ENCODE assay signal across 9 mouse cellular contexts in the genomic region with DNA sequence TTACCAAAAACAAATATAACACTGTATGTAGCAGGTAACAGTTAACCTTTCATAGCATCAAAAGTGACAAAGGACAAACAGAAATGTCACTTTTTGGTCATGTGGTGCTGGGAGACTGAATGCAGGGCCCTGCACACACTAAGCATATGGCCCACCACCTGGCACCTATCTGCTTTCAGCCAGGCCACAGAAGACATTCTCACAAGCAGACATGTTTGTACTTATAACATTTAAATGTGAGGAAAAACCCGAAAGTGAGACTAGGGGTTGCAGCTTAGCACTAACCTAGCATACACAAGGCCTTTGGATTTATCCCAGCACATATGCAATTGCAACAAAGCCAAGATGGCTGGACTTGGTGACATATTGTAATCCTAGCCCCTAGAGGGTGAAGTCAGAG. TPM values are rescaled to one million over a fixed set of nuclear protein-coding genes. Genes with fewer than 3 reads are reported as not detected.
DNase-seq lines count a peak whose midpoint lies in the region; ATAC-seq and TF ChIP-seq lines count a peak whose summit lies in the region.
"Had no signal": no experiment of that assay in that cellular context is flagged by ENCODE, and none has a peak within 500 bp of the region (broad histone marks: within the 10 kb centered on the region; RNA-seq: fewer than 3 reads in every experiment).

No protein-coding gene starts in this region.

- H3K9me3 ChIP-seq in kidney, embryonic 16.5 days (ENCODE audit: low read length), result no peaks in the 10 kb centered on the region
- no peaks in the 10 kb centered on the region for H3K9me3 ChIP-seq in liver, embryonic 12.5 days (replicated peaks)

- no peak for TF ChIP-seq POLR2A in brain, embryonic 14.5 days (IDR thresholded peaks at IDR 0.05; ENCODE audit: borderline replicate concordance, extremely low read depth, insufficient read depth, insufficient read length, poor library complexity, severe bottlenecking)

- H3K9ac ChIP-seq in kidney, embryonic 16.5 days (replicated peaks; ENCODE audit: low read length), result no peak overlapping the region
- peak overlapping the region; percentile 97 for H3K9ac ChIP-seq in liver, embryonic 12.5 days

- DNase-seq in kidney, adult 11 months, result no peak
- DNase-seq in brain, embryonic 14.5 days (ENCODE audit: low read depth), result peak; percentile 71
- DNase-seq in cerebellum, postnatal 36 days, result peak; percentile 19 to 21
- DNase-seq in frontal cortex, adult 2 months (ENCODE audit: extremely low spot score in 1 of 2, low spot score in 1 of 2), result no peak
- no peak for DNase-seq in adipocyte (ENCODE audit: low spot score)
- DNase-seq: embryo, embryonic 11 days had no signal

- H3K36me3 ChIP-seq in kidney, embryonic 16.5 days (ENCODE audit: insufficient read depth, low read length), result peaks cover 33% of the 10 kb centered on the region
- peaks cover 48% of the 10 kb centered on the region for H3K36me3 ChIP-seq in liver, embryonic 12.5 days

- H3K4me1 ChIP-seq in kidney, embryonic 16.5 days (ENCODE audit: insufficient read depth, low read length), result peaks cover 9% of the 10 kb centered on the region
- peaks cover 45% of the 10 kb centered on the region for H3K4me1 ChIP-seq in liver, embryonic 12.5 days

- no peak overlapping the region for H3K4me3 ChIP-seq in kidney, embryonic 16.5 days (ENCODE audit: low read length)
- H3K4me3 ChIP-seq in liver, embryonic 12.5 days, result peak overlapping the region; percentile 92
- H3K4me3 ChIP-seq: left cerebral cortex, adult 2 months had no signal

- H3K27ac ChIP-seq in kidney, embryonic 16.5 days (ENCODE audit: low read length), result no peak overlapping the region
- no peak overlapping the region; the same call in 1 of the 2 replicates for H3K27ac ChIP-seq in liver, embryonic 12.5 days
- H3K27ac ChIP-seq: left cerebral cortex, adult 2 months had no signal

- no peak for ATAC-seq in kidney, embryonic 16.5 days (ENCODE audit: low FRiP score, low TSS enrichment)
- ATAC-seq in liver, embryonic 12.5 days, result no peak

- no peaks in the 10 kb centered on the region for H3K27me3 ChIP-seq in kidney, embryonic 16.5 days (ENCODE audit: insufficient read depth, low read length)
- no peaks in the 10 kb centered on the region for H3K27me3 ChIP-seq in liver, embryonic 12.5 days (replicated peaks)

- TF ChIP-seq CTCF in brain, embryonic 14.5 days (IDR thresholded peaks at IDR 0.05; ENCODE audit: borderline replicate concordance, extremely low read depth, insufficient read depth, insufficient read length), result no peak

- WGBS in kidney, embryonic 16.5 days, result 79% methylated on average over 1 of the region's 1 CpGs
- 89% methylated on average over 1 of the region's 1 CpGs for WGBS in liver, embryonic 12.5 days (ENCODE audit: insufficient replicate concordance)

- 0 out of 2 replicates have a peak overlapping the region, but pooled peaks have one; percentile 64 for H3K4me2 ChIP-seq in kidney, embryonic 16.5 days (replicated peaks; ENCODE audit: low read depth, low read length)
- H3K4me2 ChIP-seq in liver, embryonic 12.5 days, result peak overlapping the region; percentile 77

RNA-seq across cellular contexts. Expression of gene Rfwd3, which starts 2.0 kb away (rescaled TPM):
- 71.9 and 74.9 TPM in 2 replicates for polyA plus RNA-seq in kidney, embryonic 16.5 days (2015; fragmentation: Nextera tagmentation; extraction: Ambion mirVana)
- 22.9 and 24.2 TPM in 2 replicates for polyA plus RNA-seq in brain, embryonic 14.5 days (2012; rRNA removed)
- polyA plus RNA-seq in liver, embryonic 12.5 days (2016; fragmentation: Nextera tagmentation; extraction: Ambion mirVana), result 70.6 and 71.0 TPM in 2 replicates
- polyA plus RNA-seq in frontal cortex, adult 2 months (2012; rRNA removed), result 14.8 and 15.1 TPM in 2 replicates

RNA-seq across cellular contexts. Expression of gene Glg1, which starts 39.0 kb away (rescaled TPM):
- 79.5 and 88.4 TPM in 2 replicates for polyA plus RNA-seq in kidney, embryonic 16.5 days (2015; fragmentation: Nextera tagmentation; extraction: Ambion mirVana)
- polyA plus RNA-seq in brain, embryonic 14.5 days (2012; rRNA removed), result 52.6 and 62.4 TPM in 2 replicates
- polyA plus RNA-seq in liver, embryonic 12.5 days (2016; fragmentation: Nextera tagmentation; extraction: Ambion mirVana), result 30.7 and 32.3 TPM in 2 replicates
- polyA plus RNA-seq in frontal cortex, adult 2 months (2012; rRNA removed), result 62.3 and 70.4 TPM in 2 replicates

RNA-seq across cellular contexts. Expression of gene Mlkl, which starts 40.0 kb away (rescaled TPM):
- polyA plus RNA-seq in kidney, embryonic 16.5 days (2015; fragmentation: Nextera tagmentation; extraction: Ambion mirVana), result 1.8 and 2.5 TPM in 2 replicates
- 0.19 and 0.23 TPM in 2 replicates for polyA plus RNA-seq in brain, embryonic 14.5 days (2012; rRNA removed)
- 1.9 TPM in 2 replicates for polyA plus RNA-seq in liver, embryonic 12.5 days (2016; fragmentation: Nextera tagmentation; extraction: Ambion mirVana)
- 0.44 and 0.70 TPM in 2 replicates for polyA plus RNA-seq in frontal cortex, adult 2 months (2012; rRNA removed)

Comparison
In these comparisons a context has a peak if more than half of its experiments do, and no peak if none do; other contexts are left out.
1. DNase-seq: peak in brain, embryonic 14.5 days (single experiment) and cerebellum, postnatal 36 days (2 of 2); none in kidney, adult 11 months (single experiment), frontal cortex, adult 2 months (0 of 2) and adipocyte (single experiment).